Mouse (Mus musculus): ENCODE data around the gene Trp63. TPM values are rescaled to one million over a fixed set of nuclear protein-coding genes. Genes with fewer than 3 reads are reported as not detected.
A peak's percentile ranks its signal among the peaks of the same experiment; 100 is the strongest.
"Not testable (repeated sequence)": the region's sequence is repeated elsewhere in the genome, so short reads cannot be mapped to it uniquely, and the experiment has no call there.

Trp63 gene
- 1 to 10 TPM; 1.3 to 1.6 TPM for total RNA-seq (2021)

DNA sequence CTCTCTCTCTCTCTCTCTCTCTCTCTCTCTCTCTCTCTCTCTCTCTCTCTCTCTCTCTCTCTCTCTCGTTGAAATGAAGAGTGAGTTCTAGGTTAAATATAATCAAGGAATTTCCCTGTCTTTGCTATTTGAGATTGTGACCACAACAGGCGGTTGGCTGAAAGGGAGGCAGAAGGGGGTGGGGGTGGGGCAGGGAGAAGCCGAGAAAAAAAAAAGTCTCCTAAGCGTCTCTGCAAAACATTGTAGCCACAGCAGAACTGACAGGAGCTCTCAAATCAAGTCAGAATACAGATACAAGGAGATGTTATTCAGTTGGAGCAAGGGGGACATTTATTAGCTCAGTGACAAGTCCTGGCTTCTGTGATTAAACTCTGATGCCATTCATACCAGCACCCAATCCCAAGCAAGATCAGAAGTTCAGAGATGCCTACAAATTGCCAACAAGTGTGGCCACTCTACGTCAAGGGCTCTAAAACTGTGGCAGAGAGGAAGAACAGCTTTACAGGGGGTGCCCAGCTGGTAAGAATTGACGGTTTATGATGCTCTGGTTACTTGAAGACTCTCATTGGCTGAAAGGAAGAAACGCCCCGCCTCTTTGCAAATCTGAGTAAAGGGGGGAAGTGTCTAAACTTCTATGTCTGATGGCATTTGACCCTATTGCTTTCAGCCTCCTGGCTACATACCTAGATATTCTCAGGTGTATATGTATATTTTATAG is at the start of gene Trp63:
Trp63 (plus strand) TSS at position 233 of the 718 bp plus-strand sequence.
- DNase-seq = no peak

DNA sequence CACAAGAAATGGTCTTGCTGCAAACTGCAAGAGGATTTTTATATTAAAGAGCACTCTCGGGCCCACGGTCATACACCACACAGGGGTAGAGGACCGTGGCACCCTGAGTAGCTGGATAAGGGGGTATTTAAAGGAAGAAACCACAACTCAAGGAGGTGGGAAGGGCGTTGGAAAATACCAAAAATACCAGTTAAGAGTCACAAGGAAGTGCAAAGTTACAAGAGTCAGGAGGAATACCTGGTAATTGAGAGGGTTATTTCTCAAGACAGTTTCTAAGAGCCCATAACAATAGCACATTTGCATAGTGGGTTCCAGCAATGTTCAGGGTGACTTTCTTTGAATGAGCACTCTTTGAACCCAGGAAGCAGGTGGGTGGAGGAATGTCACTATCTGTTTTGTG is 38.8 kb upstream of the Trp63 start:
- not testable (repeated sequence) for DNase-seq

DNA sequence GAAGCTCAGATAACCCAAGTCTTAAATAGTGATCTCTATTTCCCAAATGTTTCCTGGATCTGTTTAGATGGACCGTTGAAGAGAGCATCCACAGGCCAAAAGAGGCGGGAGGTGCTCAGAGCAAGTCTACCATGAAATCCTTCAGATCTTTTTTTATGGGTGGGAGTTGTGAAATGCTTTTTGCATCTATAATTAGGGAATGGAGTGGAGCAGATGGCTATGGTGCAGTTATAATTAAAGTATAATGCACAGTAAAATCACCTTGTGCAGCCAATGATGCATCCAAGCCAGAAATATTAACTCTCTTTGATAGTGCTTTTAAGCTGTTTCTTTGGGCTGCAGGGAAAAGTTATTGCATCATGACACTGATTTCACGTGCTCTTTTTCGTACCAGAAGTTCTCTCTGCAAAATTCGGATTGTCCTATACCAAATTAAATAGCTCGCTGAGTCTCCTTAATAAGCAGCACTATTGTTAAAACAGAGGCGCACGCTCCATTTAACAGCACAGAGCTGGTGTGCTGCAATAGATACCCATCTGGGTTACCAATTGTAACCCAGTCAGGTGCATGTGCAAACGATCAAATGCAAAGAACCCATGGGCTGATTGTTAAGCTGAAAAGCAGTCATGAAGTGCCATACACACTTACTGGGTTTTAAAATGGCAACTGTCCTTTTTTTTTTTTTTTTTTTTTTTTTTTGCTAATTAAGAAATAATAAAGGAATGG is 22.9 kb upstream of the Trp63 start:
- DNase-seq = no peak

DNA sequence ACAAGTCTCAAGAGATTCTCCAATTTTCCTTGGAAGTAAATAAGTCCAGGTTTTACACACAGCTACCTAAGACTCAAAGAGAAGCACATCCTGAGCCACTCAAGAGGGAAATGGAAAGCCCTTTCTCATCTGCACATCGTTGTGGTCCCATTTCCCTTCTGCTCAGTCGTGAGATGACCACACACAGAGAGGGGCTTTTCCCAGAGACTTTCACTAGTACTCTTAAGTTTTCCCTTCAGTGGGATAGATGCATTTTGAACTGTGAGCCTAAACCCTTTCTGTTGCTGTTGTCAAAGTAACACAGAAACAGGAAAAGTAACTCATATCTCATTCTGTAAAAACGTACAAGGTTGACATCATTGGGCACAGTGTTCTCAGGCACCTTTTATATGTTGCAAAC is 20.4 kb upstream of the Trp63 start:
- no peak for DNase-seq

DNA sequence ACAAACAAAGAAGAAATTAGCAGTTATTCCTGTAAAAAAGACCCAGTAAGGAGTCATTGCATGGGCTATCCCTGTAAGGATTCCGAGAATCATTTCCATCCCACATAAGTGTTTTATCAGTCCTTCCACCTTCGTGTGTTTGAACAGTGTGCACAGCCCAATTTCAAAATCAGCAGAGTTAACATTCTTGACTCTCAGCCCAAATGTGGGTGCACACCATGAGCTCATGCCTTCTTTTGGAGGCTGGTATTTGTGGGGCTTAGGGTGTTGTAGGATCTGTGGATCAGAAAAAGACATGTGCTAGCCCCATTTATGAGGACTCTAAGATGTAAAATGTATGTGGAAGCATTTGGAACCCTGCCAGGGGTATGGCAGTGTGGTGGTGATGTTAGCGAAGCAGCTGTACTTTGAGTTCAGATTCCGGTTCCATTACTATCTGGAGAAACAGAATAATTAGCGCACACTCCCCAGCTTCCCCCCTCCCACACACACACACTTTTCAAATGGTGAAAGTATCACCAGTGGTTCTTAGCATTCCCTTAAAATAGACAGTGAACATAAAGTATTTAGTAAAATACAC is 9.6 kb upstream of the Trp63 start:
- peak in 1 of 2 experiments; percentile 11 for DNase-seq

DNA sequence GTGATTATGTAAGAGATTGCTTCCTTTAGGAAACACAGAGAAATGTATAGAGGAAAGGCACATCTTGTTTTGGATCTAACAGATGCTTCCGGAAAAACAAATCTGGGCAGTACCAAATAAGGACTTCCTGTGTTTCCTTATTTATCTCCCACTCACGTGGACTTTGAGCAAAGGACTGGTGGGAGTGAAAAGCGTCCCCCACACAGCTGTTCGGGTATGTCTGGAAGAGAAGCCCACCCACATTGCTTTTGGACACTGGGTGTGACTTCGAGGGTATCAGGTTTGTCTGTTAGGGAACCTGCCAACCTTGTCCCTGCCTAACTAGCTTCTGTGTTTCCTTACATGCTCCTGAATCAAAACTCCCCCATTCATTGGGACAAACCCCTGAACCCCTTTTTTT is 3.2 kb upstream of the Trp63 start:
- no peak for DNase-seq

DNA sequence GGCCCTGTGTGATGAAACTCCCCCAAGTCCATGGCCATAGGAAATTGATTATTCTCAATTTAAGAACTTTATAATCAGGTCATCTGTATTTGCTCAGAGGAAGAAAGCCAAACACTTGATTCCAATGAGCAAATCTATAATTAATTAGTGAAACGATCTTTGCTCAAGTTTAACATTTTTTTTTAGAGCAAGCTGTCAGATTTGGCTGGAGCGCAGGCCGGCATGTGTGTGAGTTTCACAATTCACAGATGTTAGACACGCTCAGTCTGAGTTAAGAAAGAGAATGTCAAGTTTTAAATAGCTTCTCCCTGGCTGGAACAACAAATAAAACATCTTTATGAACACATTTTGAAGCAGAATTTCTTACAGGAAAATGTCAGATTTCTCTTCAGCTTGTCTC is 1.0 kb upstream of the Trp63 start:
- DNase-seq = peak; percentile 51 to 64

DNA sequence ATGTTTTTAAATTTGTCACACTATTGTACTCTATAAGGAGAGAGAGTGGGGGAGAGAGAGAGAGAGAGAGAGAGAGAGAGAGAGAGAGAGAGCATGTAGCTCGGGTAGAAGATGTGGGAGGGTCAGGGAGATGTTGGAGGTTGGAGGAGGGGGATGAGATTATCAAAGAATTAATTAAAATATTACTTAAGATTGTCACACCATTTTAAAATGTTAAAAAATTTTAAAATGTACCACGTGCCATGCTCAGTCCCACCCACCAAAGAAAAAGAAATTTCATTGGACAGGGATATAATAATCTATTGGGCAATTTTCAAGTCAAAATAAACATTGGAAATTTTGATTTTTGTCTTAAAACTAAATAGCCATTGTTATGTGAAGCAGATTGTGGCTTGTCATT is 1.0 kb downstream of the Trp63 start:
- no peak for DNase-seq

DNA sequence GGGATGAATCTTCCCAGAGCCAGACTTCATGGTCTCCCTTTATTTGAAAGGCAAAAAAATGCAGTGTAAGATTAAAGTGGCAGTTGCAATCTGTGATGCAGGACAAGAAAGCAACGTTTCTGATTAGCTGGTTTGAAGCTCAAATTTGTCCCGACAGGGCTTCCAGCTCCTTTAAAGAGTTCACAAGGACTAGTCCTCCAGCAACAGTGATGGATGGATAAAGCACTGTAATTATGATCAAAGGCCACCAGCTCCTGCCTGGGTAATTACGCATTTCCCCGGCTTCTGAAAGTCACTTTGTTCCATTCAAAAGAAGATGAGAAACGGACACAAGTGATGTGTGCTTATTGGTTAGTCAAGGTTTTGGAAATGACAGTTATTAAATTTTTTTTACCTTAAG is 7.0 kb downstream of the Trp63 start:
- no peak for DNase-seq

DNA sequence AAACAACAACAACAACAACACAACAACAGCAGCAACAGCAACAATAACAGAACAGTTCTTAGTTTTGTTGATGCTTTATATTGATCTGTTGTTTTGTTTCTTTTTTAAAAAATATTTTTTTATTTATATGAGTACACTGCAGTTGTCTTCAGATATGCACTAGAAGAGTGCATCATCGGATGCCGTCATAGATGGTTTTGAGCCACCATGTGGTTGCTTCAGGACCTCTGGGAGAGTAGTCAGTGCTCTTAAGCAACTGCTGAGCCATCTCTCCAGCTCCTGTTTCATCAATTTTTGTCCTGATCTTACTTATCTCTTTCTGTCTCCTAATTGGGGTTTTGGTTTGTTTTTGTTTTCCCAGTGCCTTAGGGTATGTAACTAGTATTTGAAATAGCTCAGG is 17.7 kb downstream of the Trp63 start:
- no peak for DNase-seq

DNA sequence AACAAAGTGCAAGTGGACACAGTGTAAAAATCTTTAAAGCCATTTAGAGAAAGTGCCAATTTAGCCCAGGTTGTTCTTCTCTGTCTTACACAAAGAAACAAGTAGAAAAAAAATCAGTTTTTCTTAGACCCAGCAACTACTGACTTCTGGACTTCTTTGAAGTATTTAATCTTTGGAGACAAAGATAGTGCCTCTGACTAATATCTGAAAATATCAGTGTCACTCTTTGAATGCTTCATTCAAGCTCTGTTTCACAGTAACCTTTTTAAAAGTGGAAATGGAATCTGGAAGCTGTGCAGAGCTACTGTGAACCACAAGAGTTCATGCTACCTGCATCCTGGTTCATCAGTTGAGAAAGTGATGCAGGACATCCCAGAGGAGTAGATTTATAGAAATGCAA is 22.7 kb downstream of the Trp63 start:
- no peak for DNase-seq

DNA sequence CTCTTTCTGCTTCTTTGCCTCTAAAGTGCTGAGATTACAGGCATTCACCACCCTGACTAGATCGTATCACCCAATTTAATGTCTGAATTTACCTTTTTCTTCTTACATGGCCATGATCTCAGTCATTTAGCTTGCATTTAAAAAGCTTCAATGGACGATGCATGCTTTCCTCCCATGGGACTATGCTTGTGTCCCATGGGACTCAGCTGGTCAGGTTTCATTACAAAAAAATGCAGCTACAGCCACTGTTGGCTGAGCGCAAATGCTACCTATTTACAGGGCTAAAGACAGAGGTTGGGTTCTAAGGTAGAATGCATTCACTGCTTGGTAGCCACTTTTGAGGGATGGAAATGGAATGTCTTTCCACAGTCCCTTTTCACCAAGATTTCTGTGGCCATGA is 32.2 kb downstream of the Trp63 start:
- no peak for DNase-seq

DNA sequence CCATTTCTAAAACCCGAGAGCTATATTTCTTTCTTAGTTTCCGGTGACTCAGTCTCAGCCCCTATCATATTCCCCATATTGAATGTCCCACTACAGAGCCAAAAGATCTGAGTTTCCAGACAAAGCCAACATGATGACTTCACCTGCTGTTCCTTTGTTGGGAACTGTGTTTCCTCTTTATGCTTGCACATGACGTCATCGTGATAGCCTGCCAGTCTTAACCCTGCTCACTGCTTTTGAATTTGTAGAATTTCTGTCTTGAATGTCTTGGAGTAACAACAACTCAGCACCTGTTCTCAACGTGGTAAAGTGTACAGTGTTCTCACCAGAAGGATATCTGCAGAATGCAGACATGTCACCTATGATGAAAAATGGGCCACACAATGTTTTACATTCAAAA is 39.6 kb downstream of the Trp63 start:
- no peak for DNase-seq

DNA sequence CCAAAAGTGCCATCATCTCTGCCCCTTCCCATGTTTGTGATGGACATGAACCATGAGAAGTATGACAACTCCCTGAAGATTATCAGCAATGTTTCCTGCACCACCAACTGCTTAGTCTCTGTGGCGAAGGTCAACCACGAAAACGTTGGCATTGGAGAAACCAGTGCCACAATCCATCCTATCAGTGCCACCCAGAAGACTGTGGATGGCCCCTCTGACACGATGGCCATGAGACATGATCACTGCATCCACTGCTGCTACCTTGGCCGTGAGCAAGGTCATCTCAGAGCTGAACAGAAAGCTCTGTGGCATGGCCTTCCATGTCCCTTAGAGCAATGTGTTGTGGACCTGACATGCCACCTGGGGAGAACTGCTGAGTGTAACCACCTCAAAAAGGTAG is 43.4 kb downstream of the Trp63 start:
- no peak for DNase-seq

DNA sequence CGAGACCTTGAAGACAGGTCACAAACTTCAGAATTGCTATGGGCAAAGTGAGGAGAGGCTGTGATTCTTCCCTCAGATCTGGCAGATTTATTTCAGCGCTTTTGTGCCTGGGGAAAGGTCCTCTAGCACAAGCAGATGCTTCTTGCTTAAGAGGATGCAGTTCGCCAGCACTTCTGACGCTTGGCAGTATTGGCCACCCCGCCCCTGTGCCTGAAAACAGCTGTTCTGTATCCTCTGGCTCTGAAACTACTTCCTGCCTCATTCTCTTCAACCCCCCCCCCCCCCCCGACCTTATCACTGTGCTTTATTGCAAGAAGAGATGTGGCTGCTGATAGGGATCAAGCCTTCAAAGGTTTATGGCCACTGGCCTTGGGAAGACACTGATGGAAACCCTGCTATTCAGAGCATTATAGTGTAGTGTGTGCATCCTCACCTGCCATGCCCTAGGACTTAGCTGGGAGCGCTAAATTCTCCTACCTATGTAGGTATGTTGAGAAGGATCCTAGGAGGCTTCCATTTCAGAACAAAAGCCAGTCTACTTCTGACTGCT is 44.5 kb downstream of the Trp63 start:
- no peak for DNase-seq

DNA sequence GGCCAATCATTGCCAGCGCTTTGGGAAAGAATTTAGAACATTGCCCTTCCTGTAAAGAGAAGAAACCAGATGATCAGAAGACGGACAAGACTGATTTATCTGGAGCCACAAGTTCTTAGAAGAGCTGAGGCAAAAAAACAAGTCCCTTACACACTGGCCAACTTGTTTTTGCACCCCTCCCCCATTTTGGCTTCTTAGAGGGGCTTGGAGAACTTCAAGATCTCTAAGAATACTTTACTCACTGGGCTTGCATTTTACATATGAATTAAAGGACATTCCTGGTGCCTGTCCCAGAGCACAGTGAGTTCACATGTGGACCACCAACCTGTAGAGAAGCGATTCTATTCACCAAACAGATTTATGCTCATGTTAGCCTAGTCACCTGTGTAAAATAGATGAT is 53.3 kb downstream of the Trp63 start:
- no peak for DNase-seq

DNA sequence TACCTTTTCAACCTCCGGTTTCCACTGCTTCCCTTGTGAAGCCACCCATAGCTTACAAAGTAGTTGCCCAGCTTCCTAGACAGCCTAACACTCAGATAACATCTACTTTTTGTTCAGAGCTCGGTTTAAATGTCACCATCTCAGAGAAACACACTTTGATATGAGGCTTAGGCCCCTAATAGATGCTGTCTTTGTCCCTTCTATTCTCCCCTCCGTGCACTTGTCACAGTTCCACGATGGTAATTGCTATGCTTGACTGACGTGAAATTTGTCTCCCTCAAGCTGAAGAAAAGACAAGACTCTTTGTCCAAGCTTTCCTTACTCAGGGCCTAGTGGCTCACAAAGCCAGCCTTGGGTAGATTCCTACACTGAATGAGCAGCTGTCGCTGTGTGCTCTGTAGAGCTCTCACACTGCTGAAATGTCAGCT is 54.1 kb downstream of the Trp63 start:
- no peak for DNase-seq

DNA sequence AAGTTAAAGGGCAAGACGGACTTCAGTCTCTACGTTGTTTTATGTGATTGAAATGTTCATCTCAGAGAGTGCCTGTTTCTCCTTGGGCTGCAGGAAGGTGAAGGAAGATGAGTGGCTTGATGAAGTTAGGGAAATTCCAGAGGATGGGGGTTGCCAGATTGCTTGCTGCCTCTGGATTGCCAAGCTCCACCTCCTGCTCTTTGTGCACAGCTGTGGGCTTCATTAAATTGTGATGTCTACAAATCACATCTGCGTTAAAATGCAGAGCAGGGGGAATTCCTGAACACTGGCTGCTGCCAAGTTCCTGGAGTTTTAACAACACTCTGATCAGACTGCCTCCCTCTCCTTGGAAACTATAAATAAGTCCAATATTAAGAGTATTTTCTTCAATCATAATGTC is 63.2 kb downstream of the Trp63 start:
- DNase-seq = no peak

DNA sequence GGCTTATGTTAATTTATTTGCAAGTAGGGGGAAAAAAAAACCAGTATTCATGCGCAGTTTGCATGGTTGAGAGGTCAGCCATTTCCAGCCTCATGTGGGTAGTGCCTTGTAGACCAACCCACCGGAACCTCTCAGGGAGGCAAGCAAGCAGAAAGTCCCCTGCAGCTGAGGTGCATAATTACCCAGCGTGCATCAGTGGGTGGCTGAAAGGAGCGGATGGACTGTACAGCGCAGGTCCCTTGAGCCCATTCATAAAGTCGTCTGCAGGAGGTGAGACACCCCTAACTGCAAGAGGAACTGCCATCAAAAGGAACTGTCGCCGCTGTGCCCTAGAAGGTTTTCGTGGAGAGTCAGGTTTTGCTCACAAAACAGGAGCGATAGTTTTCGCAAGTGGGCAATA is 68.3 kb downstream of the Trp63 start:
- DNase-seq = no peak

DNA sequence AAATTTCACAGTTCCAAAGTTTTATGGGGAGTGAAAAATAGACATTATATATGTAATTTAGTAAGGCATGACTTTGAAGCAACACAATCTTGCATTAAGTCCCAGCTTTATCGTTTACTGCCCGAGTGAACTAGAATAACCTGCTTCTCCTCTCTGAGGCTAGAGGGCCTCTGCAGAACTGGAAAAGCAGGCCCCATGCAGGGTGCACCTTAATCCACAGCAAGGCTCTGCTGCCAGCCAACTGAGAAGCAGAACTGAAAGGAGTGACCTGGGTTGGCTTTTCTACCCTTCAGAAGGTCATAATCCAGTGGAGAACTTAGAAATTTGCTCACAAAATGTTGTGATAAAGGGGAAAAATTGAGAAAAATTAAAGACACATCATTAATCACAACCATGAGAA is 74.5 kb downstream of the Trp63 start:
- DNase-seq = no peak

DNA sequence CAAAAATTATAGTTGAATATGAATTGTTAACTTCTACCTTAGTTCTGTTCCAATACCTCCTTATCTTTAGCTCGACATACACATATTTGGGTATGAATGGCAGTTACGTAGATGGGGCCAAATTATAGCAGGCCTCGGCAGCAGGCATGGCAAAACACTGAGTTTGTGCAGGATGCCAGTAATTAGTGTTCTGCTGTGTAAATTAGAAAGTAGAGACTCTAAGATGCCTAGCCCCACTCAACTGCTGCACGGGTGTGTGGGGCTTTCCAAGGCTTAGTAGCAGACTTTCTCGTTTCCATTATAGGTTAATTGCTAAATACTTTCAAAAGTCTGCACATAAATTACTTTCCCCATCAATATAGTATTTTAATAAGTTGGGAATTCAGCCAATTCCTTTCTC is 82.0 kb downstream of the Trp63 start:
- DNase-seq = no peak

DNA sequence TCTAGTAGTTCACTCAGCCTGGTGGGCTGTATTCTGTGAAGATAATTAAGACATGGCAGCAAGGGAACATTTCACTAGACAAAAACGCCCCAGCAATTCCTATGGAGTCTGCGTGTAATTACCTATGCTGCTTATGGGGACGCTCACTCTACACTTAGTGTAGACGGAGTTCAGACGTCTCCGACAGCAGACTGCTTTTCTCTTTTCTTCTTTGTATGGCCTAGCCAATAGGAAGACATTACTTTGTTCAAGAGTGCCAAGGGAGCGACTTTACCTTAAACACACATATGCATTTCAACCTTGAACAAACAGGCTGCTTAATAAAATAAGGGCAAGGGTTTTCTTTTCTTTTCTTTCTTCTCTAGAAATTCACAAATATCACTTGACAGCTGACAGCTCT is 91.0 kb downstream of the Trp63 start:
- DNase-seq = no peak

DNA sequence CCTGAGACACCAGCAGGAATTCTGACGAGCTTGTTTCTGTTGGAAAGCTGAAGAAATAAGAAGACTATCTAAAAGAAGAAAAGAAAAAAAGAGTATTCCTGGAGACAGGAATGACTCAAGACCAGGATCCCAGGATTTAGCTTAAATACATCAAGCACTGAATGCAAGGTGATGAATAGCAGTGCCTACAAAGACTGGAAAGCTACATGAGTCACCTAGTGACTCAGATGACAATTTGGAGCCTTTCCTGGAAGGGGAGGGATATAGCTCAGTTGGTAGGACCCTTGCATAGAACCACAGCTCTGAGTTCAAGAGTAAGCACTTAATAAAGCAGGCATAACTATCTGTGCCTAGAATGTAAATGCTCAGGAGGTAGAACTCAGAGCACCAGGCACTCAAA is 93.9 kb downstream of the Trp63 start:
- DNase-seq = no peak

DNA sequence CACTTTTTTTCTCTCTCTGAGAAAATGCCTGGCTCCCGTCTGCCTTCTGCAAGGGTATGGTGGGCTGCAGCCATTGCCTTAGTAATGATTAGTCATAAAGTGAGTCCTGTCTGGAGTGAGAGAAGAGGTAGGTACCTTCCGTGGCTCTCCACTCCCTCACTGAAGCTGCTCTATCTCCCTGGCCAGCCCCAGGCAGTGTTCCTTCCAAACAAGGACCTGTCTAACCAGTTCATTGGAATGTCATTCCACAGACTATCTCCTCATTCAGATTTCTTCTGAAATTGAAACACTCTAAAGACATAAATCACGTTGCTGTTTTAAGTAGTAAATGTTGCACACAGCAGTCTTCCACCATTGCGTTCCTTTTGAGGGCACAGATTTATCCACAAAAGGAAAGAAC is 96.4 kb downstream of the Trp63 start:
- DNase-seq = no peak

Measured in layer of hippocampus, postnatal 36 days (tissue).